Mouse (Mus musculus): ENCODE measurements at regions not wholly inside any gene's neighbourhood (a gene's known extent, or its start where the extent isn't known, plus 50 kb on each side); places are given as distances from the start of the nearest gene placed in this dataset.

- POLR2A ChIA-PET, result no interaction called here
- no peak for TF ChIP-seq CTCF (IDR thresholded peaks at IDR 0.05)
- H3K27me3 ChIP-seq, result no peaks in the 10 kb centered on the region
- CTCF ChIA-PET, result no interaction called here
- no peak for ATAC-seq
- in situ Hi-C loops (cut with MboI; ENCODE audit: low pct_unique_long_range_greater_than_20kb), result no loop called here
- DNase-seq (ENCODE audit: low read depth, low spot score), result no peak
Measured at GRCm38 (mm10) chr4:87665149-87665548, 368.0 kb downstream of the Mllt3 start.

- ChIA-PET CTCF (no interaction called here), POLR2A (no interaction called here)
- peaks cover 2% of the 10 kb centered on the region for H3K27me3 ChIP-seq
- in situ Hi-C loops (cut with MboI; ENCODE audit: low pct_unique_long_range_greater_than_20kb), result no loop called here
- no peak for TF ChIP-seq CTCF (IDR thresholded peaks at IDR 0.05)
- DNase-seq (ENCODE audit: low read depth, low spot score), result no peak
- no peak for ATAC-seq
Measured at GRCm38 (mm10) chr4:87662876-87663275, 370.3 kb downstream of the Mllt3 start.

GRCm38 (mm10) chr4:87658316-87658715, 374.8 kb downstream of the Mllt3 start:
- CTCF ChIA-PET, result no interaction called here
- H3K27me3 ChIP-seq, result peaks cover 3% of the 10 kb centered on the region
- DNase-seq (ENCODE audit: low read depth, low spot score) (no peak), ATAC-seq (no peak)
- in situ Hi-C loops (cut with MboI; ENCODE audit: low pct_unique_long_range_greater_than_20kb), result no loop called here
- POLR2A ChIA-PET, result no interaction called here
- no peak for TF ChIP-seq CTCF (IDR thresholded peaks at IDR 0.05)

- ChIA-PET CTCF (interaction anchor here (0.8 to 1.3 kb wide), 2 partner anchors 45 to 476 kb away, joined by 3 to 4 read pairs; no protein-coding TSS in a partner anchor), POLR2A (no interaction called here)
- ATAC-seq, result no peak
- in situ Hi-C loops (cut with MboI; ENCODE audit: low pct_unique_long_range_greater_than_20kb), result no loop called here
- H3K27me3 ChIP-seq, result peaks cover 3% of the 10 kb centered on the region
- TF ChIP-seq CTCF (IDR thresholded peaks at IDR 0.05), result no peak
- no peak for DNase-seq (ENCODE audit: low read depth, low spot score)
Measured at GRCm38 (mm10) chr4:87657855-87658254, 375.3 kb downstream of the Mllt3 start.

GRCm38 (mm10) chr4:87653440-87654165, 379.6 kb downstream of the Mllt3 start:
- in situ Hi-C loops (cut with MboI; ENCODE audit: low pct_unique_long_range_greater_than_20kb), result no loop called here
- TF ChIP-seq CTCF (IDR thresholded peaks at IDR 0.05), result no peak
- ATAC-seq, result no peak

GRCm38 (mm10) chr4:87652314-87652934, 380.7 kb downstream of the Mllt3 start:
- no peak for DNase-seq (ENCODE audit: low read depth, low spot score)
- POLR2A ChIA-PET, result no interaction called here
- ATAC-seq, result no peak
- no peak for TF ChIP-seq CTCF (IDR thresholded peaks at IDR 0.05)
- CTCF ChIA-PET, result no interaction called here
- in situ Hi-C loops (cut with MboI; ENCODE audit: low pct_unique_long_range_greater_than_20kb), result no loop called here
- H3K27me3 ChIP-seq, result no peaks in the 10 kb centered on the region

More at GRCm38 (mm10) chr4:87653440-87654165, 379.6 kb downstream of the Mllt3 start:
- ChIA-PET CTCF (interaction anchor here (1.0 to 1.7 kb wide), 3 partner anchors 11 to 286 kb away, joined by 3 to 4 read pairs (median 3); no protein-coding TSS in a partner anchor), POLR2A (no interaction called here)
- peaks cover 3% of the 10 kb centered on the region for H3K27me3 ChIP-seq
- no peak for DNase-seq (ENCODE audit: low read depth, low spot score)

GRCm38 (mm10) chr4:87651275-87651674, 381.9 kb downstream of the Mllt3 start:
- CTCF ChIA-PET, result no interaction called here
- POLR2A ChIA-PET, result no interaction called here

GRCm38 (mm10) chr4:87650837-87651236, 382.3 kb downstream of the Mllt3 start:
- CTCF ChIA-PET, result no interaction called here
- in situ Hi-C loops (cut with MboI; ENCODE audit: low pct_unique_long_range_greater_than_20kb), result no loop called here
- no peak for TF ChIP-seq CTCF (IDR thresholded peaks at IDR 0.05)
- ATAC-seq, result no peak
- DNase-seq (ENCODE audit: low read depth, low spot score), result peak; percentile 53
- POLR2A ChIA-PET, result no interaction called here
- no peaks in the 10 kb centered on the region for H3K27me3 ChIP-seq

More at GRCm38 (mm10) chr4:87651275-87651674, 381.9 kb downstream of the Mllt3 start:
- no peak for DNase-seq (ENCODE audit: low read depth, low spot score)
- no peak for TF ChIP-seq CTCF (IDR thresholded peaks at IDR 0.05)
- in situ Hi-C loops (cut with MboI; ENCODE audit: low pct_unique_long_range_greater_than_20kb), result no loop called here
- no peak for ATAC-seq
- H3K27me3 ChIP-seq, result no peaks in the 10 kb centered on the region

- ATAC-seq (no peak), DNase-seq (ENCODE audit: low read depth, low spot score) (no peak)
- in situ Hi-C loops (cut with MboI; ENCODE audit: low pct_unique_long_range_greater_than_20kb), result no loop called here
- TF ChIP-seq CTCF (IDR thresholded peaks at IDR 0.05), result no peak
- ChIA-PET CTCF (no interaction called here), POLR2A (no interaction called here)
- no peaks in the 10 kb centered on the region for H3K27me3 ChIP-seq
Measured at GRCm38 (mm10) chr4:87650393-87650792, 382.8 kb downstream of the Mllt3 start.

- ChIA-PET POLR2A (no interaction called here), CTCF (interaction anchor here (1.6 kb wide), 1 partner anchor 13 kb away, joined by 4 read pairs; no protein-coding TSS in a partner anchor)
- no peak for TF ChIP-seq CTCF (IDR thresholded peaks at IDR 0.05)
- H3K27me3 ChIP-seq, result no peaks in the 10 kb centered on the region
- in situ Hi-C loops (cut with MboI; ENCODE audit: low pct_unique_long_range_greater_than_20kb), result loop anchor here (25.0 kb wide), 1 partner anchor 688 kb away; no protein-coding TSS in a partner anchor
- DNase-seq (ENCODE audit: low read depth, low spot score) (no peak), ATAC-seq (no peak)
Measured at GRCm38 (mm10) chr4:87648919-87649318, 384.2 kb downstream of the Mllt3 start.
